Mouse (Mus musculus) cortical plate, adult 2 months (tissue): ENCODE measurements at regions not wholly inside any gene's neighbourhood (a gene's known extent, or its start where the extent isn't known, plus 50 kb on each side); places are given as distances from the start of the nearest gene placed in this dataset.

Experiments
- CTCF ChIP-seq: fragments of 200-500 bp; IDR thresholded peaks from 2 replicates; pipeline ENCODE4 v1.5.1; 2011; ENCODE audit warnings: mild to moderate bottlenecking, control low read depth, low read length; ENCODE audit not compliant: insufficient read depth; ENCODE audit errors: extremely low read depth
- POLR2A ChIP-seq: fragments of 200-500 bp; IDR thresholded peaks from 2 replicates; pipeline ENCODE4 v1.6.1; 2011; ENCODE audit warnings: mild to moderate bottlenecking, low read length, control low read depth; ENCODE audit not compliant: insufficient read depth; ENCODE audit errors: extremely low read depth

GRCm38 (mm10) chr8:26922178-26922540 lies 55.0 kb upstream of the Zfp703 start:
- TF ChIP-seq CTCF = no peak
- TF ChIP-seq POLR2A = no peak
